Mouse (Mus musculus) olfactory bulb, adult 2 months (tissue): Measurements from ENCODE around the gene Slco4a1. TPM values are rescaled to one million over a fixed set of nuclear protein-coding genes. Genes with fewer than 3 reads are reported as not detected.
A peak's percentile ranks its signal among the peaks of the same experiment; 100 is the strongest.

Experiments used
- H3K27ac ChIP-seq: fragments of 200-500 bp; 2 replicates; pipeline ENCODE4 v1.5.1; 2012; ENCODE audit warnings: low read depth, low read length; ENCODE audit not compliant: insufficient read depth
- H3K4me1 ChIP-seq: fragments of 200-500 bp; 2 replicates; pipeline ENCODE4 v1.6.1; 2012; ENCODE audit warnings: low read length; ENCODE audit not compliant: control insufficient read depth, insufficient read depth
- H3K4me3 ChIP-seq: fragments of 200-500 bp; 2 replicates; pipeline ENCODE4 v1.5.1; 2012; ENCODE audit warnings: mild to moderate bottlenecking, low read depth, low read length, moderate library complexity; ENCODE audit not compliant: insufficient read depth
- CTCF ChIP-seq: fragments of 200-500 bp; IDR thresholded peaks from 2 replicates; pipeline ENCODE4 v1.5.1; 2012; ENCODE audit warnings: low read depth, mild to moderate bottlenecking, low read length, moderate library complexity; ENCODE audit not compliant: insufficient read depth
- POLR2A ChIP-seq: fragments of 200-500 bp; IDR thresholded peaks from 2 replicates; pipeline ENCODE4 v1.6.1; 2012; ENCODE audit warnings: mild to moderate bottlenecking, low read depth, low read length, moderate library complexity; ENCODE audit not compliant: insufficient read depth
- WGBS: fragments of 180-500 bp; shearing (Covaris S2); methylation state at CpG from one replicate; pipeline ENCODE4 v1.1.7; 2018; 5-methylcytosine and 5-hydroxymethylcytosine counted together
- polyA plus RNA-seq: library from polyadenylated mRNA; stranded (reverse); fragments of >200 nt; gene quantifications from 2 replicates; pipeline ENCODE4 v1.2.4, GENCODE M21; 2012; ENCODE audit warnings: low replicate concordance; ENCODE audit not compliant: missing spikeins, insufficient read depth, insufficient read length

The Slco4a1 gene
- polyA plus RNA-seq, 1 experiment: not detected

DNA sequence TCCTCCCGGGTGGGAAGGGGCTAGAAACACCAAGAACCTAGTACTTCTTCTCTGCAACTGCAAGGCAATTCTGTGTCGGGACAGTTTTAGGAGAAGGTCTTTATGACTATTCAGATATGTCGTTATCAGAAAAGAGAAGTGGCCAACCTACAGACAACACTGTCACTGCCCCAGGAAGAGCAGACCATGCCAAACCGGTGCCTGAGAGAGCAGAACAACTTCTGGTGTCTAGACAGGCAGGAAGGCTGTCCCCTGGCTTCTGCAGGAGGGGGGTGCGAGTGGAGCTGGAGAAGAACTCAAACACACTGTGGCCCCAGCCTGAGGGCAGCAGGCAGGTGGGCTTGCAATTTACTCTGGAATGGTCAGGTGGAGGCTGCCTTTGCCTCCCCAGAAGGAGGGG, 14.0 kb upstream of the Slco4a1 start:
- Histone ChIP-seq H3K27ac (no peak overlapping the region), H3K4me1 (no peaks in the 10 kb centered on the region), H3K4me3 (no peak overlapping the region)
- WGBS: 92% methylated on average over 5 of the region's 5 CpGs
- TF ChIP-seq POLR2A: no peak
- TF ChIP-seq CTCF: no peak

DNA sequence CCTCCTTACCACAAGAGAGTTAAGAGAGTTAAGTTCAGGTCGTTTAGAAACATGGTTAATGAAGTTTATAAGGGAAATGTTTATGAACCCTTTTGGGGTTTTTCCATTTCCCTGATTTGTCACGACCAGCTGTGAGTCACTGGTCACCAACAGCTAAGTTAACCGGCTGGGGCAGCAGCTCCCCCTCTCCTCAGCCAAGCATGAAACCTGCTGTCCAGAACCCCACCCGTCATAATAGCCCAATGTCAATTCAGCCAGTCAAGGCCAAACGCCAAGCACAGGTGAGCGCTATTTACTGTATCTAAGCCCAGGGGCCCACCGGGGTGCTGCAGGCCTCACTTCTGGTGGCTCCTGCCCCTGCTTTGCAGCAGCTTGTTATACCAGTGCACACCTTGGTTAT, 12.2 kb upstream of the Slco4a1 start:
- Histone ChIP-seq H3K4me1 (no peaks in the 10 kb centered on the region), H3K4me3 (no peak overlapping the region), H3K27ac (no peak overlapping the region)
- TF ChIP-seq POLR2A: no peak
- TF ChIP-seq CTCF: no peak
- 76% methylated on average over 7 of the region's 7 CpGs for WGBS

DNA sequence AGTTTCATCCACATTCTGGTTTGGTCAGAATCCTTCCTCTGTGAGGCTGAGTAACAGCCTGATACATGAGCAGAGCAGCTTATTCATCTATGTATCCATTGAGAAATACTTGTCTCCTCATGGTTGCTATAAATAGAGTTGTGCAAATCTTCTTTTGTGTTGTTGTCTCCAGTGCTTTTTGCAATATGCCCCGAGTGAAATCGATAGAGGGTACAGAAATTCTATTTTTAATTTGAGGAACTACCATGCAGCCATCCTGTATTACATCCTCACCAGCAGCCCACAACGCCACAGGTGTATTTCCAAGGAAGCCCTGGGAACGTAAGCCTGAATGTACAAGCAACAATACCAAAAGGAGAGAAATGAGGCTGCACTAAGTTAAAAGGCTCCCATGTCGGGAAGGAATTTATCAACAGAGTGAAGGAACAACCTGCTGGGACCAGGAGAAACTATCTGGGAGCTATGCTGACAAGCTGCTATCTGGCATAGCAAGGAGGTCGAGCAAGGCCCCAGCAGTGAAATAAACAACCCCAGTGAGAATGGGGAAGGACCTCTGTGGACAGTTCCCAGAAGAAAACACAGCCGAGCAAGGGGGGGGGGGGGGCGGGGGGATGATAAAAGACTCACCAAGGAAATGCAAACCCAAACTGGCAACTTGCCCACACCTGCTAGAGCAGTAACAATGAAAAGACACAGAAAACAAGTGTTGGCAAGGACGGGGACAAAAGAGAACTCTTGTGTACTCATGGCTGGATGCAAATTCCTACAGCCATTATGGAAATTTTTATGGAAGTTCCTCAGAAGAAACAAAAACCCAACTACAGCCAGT, 10.9 kb upstream of the Slco4a1 start:
- Histone ChIP-seq H3K27ac (no peak overlapping the region), H3K4me1 (no peaks in the 10 kb centered on the region), H3K4me3 (no peak overlapping the region)
- WGBS: 32% methylated on average over 9 of the region's 9 CpGs
- TF ChIP-seq POLR2A: no peak
- TF ChIP-seq CTCF: no peak

DNA sequence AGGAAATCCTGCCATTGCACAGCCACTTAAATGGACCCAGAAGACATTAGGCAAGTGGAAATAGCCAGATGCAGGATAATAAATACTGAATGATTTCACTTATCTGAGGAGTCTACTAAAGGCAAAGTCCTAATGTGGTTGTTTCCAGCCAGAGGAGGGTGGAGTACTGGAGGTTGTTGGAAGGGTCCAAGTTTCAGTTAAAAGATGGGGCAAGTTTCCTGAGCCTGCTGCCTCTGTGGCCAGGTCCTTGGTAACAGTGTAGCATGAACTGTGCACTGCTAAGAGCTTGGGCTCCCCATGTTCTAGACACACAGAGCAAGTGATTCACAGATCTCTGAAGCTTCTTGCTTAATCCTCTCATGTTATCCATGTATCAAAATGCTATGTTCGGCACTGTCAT, 10.1 kb upstream of the Slco4a1 start:
- WGBS: 96% methylated on average over 1 of the region's 1 CpGs
- H3K4me1 ChIP-seq: no peaks in the 10 kb centered on the region
- no peak overlapping the region for H3K27ac ChIP-seq
- TF ChIP-seq CTCF (no peak), POLR2A (no peak)
- H3K4me3 ChIP-seq: no peak overlapping the region

DNA sequence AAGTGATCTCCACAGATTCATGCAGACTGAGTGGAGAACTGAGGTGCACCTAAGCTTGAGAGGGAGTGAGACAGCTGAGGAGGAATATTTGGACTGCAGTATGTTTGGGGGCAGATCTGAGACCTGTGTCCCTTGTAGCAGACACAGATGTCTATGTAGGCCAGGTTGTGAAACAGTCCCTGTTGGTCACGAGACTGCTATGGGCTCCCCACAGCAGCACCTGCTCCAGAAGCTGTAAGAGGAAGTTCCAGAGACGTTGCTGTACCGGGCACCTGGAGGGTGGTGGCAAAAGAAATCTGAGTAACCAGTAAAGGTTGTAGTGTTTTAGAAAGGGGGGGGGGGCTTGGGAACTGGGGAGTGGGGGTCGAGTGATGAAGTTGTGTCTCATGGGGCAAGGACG, 7.0 kb upstream of the Slco4a1 start:
- H3K27ac ChIP-seq: no peak overlapping the region
- H3K4me3 ChIP-seq: no peak overlapping the region
- 81% methylated on average over 5 of the region's 5 CpGs for WGBS
- no peaks in the 10 kb centered on the region for H3K4me1 ChIP-seq
- TF ChIP-seq POLR2A (no peak), CTCF (no peak)

DNA sequence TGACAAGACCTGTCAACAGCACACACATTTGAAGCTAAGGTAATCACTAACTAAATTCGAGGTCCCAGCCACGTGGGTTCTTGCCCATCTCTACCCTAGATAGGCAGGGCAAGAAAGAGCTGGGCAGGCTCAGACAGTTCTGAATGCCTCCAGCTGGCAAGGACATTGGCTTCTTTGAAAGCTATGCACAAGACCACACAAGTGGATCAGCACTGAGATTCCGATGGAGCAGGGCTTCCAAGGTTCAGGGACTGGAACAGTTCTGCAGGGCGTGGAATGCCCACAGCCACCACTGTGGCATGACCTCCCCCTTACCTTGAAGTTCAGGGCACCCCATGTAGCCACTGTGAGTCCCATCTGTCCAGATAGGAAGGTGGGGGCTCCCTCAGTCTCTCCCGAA, 5.5 kb upstream of the Slco4a1 start:
- 69% methylated on average over 5 of the region's 5 CpGs for WGBS
- TF ChIP-seq POLR2A (no peak), CTCF (no peak)
- H3K4me1 ChIP-seq: no peaks in the 10 kb centered on the region; the same call in 1 of the 2 replicates
- H3K4me3 ChIP-seq: no peak overlapping the region
- no peak overlapping the region for H3K27ac ChIP-seq

DNA sequence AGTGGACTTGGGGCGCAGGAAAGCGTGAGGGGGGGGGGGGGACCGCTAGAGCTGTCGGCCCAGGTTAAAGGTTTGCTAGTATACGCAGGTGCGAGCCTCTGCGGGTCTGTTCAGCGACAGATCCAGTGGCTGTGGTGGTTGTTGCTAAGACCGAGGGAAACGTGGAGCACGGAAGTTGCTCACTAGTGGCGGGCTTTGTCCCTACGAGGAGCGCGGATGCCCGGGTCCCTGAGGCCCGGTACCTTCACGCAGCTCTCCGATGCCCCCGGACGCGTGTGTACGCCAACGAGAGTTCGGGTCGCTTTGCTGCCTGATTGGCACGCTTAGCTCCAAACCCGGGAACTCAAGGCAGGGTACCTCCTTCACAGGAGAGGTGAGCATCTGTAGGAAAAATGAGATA, 660 bp downstream of the Slco4a1 start:
- Histone ChIP-seq H3K27ac (no peak overlapping the region), H3K4me1 (peaks cover 13% of the 10 kb centered on the region), H3K4me3 (peak overlapping the region; percentile 44)
- no peak for TF ChIP-seq POLR2A
- TF ChIP-seq CTCF: no peak
- WGBS: 4% methylated on average over 28 of the region's 28 CpGs

DNA sequence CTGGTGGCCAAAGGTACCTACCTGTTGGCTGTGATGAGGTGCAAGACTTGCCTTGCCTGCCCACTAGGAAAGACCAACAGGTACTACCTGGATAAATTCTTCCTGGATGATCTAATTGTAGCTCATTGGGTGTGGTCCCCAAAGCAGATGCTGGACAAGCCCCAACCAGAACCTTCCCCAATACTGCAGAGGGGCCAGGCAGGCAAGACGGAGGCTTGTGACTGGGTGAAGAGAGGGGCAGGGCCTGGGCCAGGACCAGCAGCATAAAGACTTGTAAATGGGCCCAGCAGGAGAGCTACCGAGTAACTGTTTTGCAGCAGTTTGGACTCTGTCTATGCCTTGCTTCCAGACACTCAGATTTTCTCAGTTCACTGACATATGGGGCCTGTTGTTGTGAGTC, 1.6 kb downstream of the Slco4a1 start:
- H3K27ac ChIP-seq: no peak overlapping the region
- H3K4me1 ChIP-seq: peaks cover 13% of the 10 kb centered on the region
- no peak for TF ChIP-seq POLR2A
- TF ChIP-seq CTCF: no peak
- WGBS: 87% methylated on average over 2 of the region's 2 CpGs
- no peak overlapping the region for H3K4me3 ChIP-seq

DNA sequence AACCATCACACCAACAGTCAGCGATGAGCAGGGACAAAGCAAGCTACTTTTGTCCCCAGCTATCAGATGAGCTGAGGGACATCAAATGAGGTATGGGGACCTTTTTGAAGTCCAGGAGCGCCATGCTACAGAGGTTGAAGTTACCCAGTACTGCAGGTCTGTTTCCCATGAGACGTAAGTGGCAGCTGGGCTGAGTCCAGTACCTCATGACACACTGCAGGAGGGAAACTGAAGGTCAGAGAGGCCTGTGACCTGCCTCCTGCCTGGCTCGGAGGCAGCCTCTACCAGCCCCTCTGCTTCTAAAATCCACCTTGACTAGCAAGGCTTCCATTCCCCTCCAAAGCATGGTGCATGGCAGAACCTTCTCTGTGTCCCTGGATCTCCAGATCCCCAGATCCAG, 3.4 kb downstream of the Slco4a1 start:
- Histone ChIP-seq H3K4me3 (no peak overlapping the region), H3K27ac (no peak overlapping the region), H3K4me1 (peaks cover 13% of the 10 kb centered on the region)
- 93% methylated on average over 4 of the region's 4 CpGs for WGBS
- TF ChIP-seq POLR2A: no peak
- TF ChIP-seq CTCF: no peak
